Mouse (Mus musculus): ENCODE measurements around the gene Psmb2.
A peak's percentile ranks its signal among the peaks of the same experiment; 100 is the strongest.

Gene Psmb2

DNA sequence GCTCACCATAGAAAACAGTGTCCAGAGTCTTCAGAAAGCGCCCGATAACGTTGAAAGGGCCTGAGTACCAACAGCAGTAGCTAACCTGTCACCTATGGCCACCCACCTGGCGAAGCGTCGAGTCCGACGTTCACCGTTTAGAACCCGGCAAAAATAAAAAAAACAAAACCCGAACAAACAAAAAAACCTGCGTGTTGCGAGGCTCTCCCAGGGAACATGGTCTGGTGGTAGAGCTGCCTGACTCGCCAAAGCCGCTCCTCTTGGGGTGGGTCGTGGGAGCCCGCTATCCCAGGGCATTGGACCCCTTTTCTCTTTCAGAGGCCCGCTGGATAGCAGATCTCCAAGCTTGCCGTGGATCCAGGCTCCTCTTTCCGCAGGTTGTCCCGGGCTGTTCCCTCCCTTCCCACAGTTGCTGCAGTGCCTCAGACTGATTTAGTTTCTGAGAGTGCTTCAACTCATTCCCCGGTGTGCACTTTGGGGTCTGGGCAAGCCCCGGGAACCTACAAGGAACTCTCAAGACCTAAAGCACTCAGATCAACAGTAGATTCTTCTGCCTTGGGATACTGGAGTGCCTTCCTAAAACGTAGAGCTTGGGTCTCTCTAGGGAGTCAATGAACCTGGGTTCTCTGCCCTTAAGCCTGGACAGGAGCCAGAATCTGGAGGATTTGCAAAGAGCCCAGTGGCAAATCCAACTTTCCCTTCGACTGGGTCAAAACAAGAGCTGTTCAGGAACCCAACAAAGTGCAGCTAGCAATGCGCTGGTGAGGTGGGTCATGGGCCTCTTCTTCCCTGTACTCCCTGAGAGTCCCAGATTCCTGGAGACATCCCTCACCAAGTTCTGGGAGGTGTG lies 55.3 kb downstream of the Psmb2 start:
- DNase-seq: no peak

DNA sequence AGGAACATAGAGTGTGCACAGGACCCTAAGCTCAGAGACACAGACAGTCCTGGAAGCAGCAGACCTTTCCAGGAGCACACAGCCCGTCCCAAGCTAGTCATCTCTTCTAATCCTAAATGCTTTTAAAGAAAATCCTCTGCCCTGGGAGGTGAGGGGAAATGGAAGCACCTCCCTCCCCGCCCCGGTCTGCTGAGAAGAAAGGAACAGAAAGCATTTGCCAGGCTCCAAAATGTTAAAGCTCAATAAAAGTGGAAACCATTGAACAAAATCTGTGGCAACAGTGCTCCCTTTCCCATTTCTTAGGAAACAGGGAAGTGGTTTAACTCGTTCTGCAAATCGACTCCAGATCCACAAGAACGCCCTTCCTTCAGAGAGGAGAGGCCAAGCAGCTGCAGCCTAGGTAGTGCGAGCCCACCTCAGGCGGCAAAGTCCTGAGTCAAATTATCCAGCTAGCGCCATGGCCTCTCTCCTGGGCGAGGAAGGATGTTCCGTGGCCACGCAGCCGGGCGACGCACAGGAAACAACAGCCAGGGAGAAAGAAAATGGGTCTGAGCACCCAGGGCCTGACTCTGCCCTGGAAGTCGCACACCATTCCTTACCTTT lies 56.7 kb downstream of the Psmb2 start:
- DNase-seq: no peak

DNA sequence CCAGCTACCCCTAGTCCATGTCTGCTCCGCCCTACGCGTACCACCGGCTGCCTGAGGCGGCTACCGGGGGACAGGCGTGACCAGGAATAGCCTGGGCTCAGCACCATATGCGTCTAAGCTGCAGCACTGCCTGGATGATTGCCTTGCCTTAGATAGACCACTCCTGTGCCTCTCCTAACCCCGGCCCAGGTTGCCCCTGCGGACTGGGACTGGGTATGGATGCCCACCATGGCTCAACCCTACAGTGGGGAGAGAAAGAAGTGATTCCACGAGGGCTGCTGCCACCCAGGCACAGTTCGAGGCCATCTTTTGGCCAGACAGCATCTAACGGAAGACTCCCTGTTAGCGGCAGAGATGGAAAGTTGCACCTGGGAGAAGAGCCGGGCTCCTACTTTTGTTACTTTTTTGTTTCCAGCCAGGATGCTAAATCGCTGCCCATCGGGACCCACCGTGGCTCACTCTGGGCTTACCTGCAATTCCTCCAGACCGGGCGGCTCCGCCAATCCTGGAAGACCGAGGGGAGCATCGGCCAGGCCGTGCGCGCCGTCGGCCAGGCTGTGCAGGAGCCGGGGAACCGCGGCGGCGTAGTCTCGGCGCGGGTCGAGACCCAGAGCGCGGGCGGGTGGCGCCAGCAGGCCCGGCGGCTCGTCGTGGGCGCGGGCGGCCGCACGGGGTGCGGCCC lies 57.4 kb downstream of the Psmb2 start:
- DNase-seq: no peak

DNA sequence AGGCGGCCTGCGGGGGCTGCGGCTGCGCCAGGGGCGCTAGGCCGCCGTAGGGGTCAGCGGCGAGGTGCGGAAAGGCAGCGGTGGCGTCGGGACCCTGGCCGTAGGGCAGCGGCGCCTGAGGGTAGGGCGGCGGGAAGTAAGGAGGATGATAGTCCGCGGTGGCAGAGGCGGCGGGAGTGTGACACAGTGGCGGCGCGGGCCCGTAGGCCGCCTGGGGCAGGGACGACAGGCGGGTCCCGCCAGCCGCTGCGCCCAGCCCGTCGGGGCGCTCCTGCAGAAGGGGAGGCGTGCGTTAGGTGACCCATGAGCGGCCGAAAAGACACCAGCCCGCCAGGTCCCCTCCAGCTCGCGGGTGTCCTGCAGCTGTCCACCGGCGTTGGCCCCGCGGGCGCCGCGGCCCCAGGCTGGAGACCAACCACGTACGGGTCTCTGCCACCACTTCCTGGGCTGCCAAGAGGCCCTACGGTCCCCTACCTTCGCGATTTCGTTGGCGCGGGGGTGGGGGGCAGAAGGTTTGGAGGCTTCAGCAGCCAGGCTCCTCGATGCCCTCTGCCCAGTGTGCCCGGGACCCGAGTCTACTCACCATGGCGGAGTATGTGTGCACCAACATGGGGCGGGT lies 58.1 kb downstream of the Psmb2 start:
- DNase-seq: no peak

DNA sequence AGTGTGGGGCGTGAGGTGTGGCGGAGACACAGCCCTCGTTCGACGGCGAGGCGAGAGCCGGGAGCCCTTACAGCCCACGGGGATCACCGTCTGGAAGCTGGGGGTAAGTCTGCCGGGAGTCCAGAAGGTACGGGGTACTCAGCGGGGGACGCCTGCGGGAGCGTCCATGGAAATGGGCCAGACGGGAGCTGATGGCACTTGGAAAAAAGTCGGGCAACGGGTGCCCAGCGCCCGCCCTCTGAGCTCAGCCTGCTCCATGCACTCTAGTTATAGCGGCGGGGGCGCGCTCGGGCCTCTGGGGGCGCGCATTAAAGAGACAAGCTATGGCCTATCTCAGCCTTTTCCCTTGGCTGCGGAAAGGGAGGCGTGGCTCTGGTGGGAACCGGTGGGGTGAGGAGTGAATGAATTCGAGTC lies 58.6 kb downstream of the Psmb2 start, which contains the start of gene Tfap2e:
TSS of gene Tfap2e (minus strand) at position 240 of the 414 bp plus-strand sequence.
- peak; percentile 51 for DNase-seq

DNA sequence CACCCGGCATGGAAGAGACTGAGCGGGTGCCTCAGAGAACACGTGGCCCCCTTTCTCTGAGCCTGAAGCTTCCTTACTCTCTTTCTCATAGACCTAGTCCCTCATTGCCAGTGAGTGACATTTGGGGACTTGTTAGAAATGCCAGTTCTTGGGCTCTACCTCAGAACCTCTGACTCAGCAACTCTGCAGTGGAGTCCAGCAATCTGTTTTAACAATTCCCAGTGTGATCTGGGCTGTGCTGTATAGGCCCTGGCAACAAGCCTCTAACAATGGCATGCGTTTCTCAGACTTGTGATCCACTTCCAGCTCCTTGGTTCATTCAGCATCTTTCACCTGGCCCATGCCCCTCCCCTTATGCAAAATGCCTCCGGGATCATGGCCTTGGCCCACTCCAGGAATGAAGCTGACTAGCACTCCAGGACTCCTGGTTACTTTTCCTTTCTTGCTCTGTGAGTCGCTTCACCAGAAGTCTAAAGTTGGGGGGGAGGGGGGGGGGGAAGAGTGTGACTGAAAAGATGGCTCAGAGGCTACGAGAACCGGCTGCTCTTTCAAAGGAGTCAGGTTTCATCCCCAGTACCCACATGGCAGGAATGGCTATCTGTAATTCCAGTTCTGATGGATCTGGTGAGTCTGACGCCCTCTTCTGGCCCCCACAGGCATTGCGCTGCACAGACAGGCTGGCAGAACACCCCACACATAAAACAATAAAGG lies 62.7 kb downstream of the Psmb2 start:
- DNase-seq: no peak

DNA sequence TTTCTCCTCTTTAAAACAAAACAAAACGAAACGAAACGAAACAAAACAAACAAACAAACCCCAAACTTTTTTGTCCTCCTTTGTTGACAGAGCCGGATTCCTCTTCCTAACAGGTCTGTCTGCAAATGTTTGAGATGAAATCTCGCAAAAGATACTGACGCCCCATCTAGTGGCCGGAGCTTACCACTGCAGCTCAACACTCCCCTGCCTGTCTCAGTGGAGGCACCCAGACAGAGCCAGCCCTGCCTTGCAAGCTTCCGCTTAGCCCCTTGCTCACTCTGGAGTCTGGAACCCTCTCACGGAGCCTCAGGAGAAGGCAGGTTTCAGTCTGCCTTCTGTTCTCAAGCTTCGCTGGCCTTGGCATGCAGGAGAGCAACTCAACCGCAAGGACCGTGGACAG lies 64.0 kb downstream of the Psmb2 start:
- peak; percentile 84 for DNase-seq

DNA sequence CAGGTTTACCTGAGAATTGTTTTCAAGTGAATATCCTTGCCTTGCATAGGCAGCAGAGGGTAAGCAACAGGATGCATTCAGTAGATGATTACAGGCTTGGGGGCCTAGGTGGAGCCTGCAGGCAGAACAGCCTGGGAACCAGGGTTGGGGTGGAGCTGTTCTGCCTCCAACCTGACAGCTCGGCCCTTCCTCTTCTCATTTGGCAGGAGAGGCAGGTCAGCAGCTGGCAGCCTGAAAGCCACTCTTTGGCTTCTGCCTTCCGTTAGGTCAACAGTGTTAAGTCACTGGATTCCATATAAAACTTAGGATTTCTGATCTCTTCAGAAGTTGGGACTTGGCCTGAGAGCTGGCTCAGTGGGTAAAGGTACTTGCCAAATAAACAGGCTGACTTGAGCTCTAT lies 65.5 kb downstream of the Psmb2 start:
- no peak for DNase-seq

DNA sequence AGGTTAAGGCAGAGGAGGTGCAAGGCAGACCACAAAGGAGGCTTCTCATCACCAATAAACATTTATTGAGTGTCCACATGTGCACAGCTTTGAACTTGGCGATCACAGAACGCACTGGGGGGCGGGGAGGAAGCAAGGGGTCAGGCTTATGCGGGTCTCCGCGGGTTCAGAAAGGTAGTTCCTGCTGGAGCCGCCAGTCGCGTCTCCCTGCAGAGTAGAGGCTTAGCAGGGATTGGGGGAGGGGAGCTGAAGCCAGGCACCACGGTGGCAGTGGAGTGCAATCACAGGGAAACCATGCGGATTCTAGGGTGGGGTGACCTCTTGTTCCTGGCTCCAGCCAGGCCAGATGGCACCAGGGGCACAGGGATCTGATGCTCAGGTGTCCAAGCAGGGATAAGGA lies 66.3 kb downstream of the Psmb2 start:
- DNase-seq: no peak

DNA sequence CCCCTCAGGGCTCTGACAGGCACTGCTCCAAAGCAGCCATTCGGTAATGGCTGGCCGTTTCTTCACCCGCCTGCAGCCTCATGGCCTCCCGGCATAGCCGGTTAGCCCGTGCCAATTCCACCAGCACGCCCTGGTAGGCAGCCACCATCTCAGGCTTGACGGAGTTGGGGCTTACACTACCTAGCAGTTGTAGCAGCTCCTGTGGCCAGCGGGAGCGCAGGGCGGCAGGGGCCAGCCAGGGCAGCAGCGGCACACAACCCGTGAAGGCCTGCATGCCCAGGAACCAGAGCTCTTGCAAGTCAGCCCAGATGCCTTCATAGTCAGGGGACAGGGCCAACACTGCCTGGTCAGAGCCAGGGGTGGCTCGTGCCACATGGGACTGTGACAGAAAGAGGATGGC lies 67.4 kb downstream of the Psmb2 start:
- no peak for DNase-seq

DNA sequence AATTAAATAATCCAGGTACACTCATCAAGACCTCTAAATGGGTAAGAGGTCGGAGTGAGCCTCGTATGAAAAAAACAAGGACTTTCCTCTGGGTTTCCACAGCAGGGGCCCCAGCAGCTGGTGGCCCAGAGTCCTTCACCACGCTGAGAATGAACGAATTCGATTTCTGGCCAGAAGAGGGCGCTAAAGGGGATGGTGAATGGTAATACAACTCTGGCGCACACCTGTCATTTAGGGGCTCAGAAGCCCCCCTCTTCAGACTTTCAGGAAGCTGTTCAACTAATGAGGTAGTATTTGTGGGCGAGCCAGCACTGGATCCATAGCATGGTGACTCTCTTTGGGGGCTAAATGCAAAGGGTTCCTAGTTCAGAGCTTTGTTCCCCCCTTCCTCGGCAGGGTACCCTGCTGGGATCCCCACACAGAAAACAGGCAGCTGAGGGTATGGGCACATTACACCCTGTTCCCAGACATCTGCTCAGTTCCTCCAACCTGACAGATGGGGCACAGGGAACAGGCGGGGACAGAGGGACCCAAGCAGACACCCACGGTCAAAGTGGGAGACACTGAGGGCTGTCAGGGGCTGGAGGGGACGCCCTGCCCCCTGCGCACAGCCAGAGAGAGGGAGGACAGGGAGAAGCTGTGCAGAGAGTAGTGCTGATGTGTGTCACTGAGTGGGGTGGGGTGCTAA lies 68.2 kb downstream of the Psmb2 start:
- DNase-seq: peak; percentile 54

DNA sequence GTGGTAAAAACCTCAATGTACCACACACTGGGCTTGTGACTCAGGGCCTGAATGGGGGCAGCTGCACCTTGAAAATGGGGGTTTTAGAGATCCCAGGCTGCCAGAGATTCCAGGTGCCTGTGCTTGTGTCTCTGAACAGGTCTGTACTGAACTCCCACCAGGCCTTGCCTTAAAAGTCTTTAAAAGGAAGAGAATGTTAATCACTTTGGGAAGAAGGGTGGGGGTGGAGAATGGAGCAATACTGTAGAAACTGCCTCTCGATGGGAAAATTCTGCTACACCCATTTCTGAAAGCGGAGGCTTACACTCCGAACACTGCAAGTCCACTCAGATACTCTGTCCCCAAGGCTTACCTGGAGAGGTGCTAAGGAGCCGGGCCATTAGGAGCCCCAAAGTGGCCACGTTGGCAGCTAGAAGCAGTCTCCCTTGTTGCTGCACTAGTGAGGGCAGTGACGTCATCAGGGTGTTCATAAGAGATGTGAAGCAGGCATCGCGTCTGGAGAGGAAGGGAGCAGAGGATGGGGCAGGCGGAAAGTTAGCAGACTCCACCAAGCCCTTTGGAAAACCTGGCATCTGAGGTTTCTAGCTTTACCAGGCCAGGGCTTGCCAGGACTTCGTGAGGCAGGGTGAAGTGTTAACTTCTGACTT lies 68.9 kb downstream of the Psmb2 start:
- no peak for DNase-seq

DNA sequence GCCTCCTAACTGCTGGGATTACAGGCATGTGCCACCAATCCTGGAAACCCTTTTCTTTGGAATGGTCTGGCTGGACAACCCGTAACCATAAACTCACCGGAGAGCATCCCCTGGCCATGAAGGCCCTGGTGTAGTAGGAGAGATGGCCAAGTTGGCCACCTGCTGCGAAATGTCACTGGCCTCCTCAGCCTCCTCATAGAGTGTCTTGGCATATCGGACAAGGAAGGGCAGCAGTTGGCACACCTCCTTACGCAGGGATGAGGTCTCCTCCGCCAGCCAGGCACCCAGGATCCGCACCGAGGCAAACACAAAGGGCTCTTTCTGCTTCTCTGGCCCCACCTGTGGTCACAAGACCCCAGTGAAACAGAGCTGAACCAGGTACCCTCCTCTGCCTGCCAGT lies 71.0 kb downstream of the Psmb2 start:
- no peak for DNase-seq

DNA sequence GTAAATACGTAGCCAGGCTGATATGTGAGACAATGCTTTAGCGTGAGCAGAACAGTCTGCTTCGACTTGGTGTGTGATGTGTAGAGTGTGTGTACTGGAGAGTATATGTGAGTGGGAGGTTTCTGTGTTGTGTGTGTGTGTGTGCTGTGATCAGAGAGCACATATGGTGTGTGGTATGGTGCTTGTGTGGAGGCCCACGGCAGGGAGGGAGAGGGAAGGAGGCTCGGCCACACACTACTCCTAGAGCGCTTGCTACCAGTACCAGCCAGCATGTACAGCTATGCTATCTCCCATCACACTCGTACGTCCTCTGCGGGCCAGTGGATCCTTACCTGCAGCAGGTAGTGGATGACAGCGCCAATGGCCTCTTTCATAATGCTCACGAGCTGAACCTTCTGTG lies 72.1 kb downstream of the Psmb2 start:
- no peak for DNase-seq

DNA sequence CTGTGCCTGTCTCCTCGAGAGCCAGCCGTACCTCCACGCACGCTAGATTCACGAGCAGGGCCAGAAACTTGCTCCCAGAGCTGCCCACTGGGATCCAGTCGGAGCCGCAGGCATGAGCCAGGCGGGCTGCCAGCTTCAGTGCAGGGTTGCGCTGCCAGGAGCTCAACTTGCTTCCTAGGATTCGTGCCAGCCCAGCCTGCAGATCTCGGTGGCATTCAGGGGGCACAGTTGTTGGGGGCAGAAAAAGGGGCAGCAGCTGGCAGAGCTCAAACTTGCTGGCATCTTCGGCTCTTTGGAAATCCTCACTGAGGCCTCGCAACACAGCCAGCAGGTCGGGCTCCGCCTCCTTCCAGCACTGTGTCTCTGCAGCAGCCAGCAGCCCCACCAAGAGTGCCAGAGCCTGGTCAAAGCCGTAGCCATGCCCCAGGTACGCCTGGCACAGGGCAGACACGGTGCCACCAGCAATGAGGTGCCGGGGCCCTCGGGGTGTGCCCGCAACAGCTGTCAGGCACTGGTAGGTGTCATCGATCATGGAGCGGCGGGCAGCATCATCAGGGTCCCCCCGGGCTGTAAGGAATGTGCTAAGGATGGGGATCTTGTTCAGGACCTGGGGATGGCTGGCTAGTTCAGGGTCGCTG lies 72.7 kb downstream of the Psmb2 start:
- DNase-seq: no peak

DNA sequence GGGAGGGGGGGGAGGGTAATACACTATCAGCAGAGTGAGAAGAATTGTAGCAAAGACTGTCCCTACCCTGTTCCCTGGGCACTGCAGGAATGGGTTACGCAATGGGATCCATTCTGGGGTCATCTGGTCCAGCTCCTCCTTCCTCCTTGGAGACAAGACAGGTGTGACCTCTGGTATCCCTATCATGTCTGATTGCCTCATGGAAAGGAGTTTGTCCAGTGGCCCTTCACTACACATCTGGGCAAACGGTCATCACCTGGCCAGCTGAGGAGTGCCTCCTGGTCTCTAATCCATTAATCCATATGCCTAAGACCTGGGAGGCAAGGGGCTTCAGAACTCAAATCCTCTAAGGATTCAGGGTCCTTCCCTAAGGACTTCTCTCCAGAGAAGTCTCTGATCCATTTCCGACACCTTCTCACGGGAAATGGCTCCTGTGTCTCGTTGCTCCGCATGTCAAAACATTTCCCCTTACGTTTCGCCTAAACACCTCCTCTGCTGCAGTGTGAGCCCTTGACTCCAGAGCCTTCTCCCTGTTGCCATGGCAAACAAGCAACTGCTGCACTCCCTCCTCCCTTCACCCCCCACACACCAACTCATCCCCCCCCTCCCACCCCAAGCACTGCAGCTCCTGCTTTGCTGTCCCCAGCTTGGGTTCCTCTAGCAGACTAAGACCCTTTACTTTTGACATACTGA lies 73.6 kb downstream of the Psmb2 start:
- no peak for DNase-seq

DNA sequence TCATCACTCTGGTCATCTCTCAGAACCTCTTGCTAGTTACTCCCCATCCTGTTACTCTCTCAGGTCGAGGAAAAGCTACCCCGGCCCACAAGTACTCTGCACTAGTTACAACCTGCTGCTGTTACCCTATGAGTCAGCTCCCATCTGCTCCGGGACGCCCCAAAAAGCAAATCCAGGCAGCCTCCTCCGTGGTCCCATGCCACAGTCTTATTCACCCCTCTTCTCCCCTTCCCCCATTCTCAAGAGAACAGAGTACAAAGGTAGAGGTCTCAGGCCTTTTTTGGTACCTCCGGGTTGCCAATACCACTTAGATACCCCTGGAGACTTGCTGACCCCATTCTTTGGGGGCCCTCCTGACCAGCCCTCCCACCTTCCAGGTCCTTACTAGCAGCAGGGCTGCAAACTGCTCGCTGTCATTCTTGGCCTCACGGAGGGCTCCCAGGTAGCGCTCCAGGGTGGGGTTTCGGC lies 74.2 kb downstream of the Psmb2 start:
- DNase-seq: no peak

DNA sequence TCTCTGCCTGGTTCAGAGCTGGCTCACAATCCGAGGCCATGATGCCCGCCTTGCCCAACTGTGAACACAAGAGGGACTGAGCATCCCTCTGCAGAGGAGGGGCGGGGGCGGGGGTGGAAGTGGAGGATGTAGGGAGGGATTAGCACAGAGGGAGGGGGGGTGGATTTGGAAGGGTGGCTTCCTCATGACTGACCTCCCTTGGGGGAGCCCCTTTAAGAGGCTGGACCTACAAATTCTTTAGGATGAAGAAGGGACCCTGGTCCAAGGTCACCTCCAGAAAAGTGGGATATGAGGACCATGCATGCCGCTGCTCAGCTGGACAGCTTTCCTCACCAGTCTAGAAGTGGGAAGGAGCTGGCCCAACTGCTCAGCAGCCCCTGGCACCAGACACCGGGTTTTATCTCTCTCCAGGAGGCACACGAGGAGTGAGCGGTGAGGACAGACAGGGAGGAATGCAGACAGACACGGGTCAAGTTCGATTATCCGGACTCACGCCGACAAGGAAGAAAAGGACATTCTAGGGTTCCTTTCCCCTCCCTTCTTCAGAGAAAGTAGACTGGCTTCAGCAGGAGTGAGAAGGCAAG lies 74.7 kb downstream of the Psmb2 start:
- no peak for DNase-seq

DNA sequence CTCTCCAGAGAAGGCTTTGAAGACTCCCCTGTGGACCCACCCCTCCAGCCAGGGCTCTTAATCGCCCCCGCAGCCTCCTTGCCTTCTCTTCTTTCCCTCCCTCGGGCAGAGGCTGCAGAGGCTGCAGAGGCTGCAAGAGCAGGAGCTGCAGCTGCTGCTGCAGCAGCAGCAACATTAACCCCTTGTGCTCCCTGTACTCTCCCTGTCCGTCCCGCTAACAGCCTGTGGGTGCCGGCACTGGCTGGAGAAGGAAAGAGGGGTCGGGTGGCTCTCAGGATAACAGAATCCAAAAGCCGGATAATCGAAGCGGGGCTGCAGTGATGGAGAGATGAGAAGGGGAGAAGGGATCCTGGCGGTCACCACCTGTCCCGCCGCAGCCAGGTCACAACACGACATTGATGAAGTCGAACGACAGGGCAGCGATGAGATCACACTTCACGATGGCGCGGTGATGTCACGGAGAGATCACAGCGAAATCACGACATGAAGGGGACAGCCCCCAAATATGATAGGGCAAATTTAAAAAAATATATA lies 75.2 kb downstream of the Psmb2 start:
- no peak for DNase-seq
